Mouse (Mus musculus) skeletal muscle tissue, adult 2 months (tissue): ENCODE measurements at regions not wholly inside any gene's neighbourhood (a gene's known extent, or its start where the extent isn't known, plus 50 kb on each side); places are given as distances from the start of the nearest gene placed in this dataset.

Experiments used
- DNase-seq: peaks from one replicate; pipeline ENCODE4 v3.0.0-alpha.2; 2012; ENCODE audit warnings: low read depth, low spot score

DNA sequence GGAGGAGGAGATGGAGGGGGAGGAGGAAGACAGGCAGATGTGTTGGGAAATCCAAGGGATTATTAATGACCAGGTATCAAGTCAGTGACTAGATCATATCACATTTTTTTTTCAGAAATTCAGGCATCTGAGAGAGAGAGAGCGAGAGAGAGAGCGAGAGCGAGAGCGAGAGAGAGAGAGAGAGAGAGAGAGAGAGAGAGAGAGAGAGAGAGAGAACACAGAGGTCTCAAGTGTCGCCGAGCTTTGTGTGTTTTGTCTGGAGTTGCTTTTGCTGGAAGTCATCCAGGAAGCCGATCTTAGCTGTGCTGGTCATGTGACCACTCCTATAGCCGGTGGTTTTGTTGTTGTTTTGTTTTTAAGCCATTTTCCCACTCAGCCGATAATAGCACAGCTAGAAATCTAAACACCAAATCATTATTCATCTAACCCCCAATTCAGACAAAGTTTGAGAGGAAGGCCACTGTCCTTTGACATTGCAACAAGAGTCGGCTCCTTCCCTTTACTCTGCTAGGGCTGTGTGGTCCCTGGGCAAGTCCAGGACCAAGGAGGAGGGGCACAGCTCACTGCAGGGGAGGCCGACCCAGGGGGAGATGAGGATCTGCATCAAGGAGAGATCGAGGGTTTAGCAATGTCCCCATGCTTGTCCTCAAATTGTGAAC, 67.0 kb upstream of the Irf2bp2 start:
- no peak for DNase-seq

DNA sequence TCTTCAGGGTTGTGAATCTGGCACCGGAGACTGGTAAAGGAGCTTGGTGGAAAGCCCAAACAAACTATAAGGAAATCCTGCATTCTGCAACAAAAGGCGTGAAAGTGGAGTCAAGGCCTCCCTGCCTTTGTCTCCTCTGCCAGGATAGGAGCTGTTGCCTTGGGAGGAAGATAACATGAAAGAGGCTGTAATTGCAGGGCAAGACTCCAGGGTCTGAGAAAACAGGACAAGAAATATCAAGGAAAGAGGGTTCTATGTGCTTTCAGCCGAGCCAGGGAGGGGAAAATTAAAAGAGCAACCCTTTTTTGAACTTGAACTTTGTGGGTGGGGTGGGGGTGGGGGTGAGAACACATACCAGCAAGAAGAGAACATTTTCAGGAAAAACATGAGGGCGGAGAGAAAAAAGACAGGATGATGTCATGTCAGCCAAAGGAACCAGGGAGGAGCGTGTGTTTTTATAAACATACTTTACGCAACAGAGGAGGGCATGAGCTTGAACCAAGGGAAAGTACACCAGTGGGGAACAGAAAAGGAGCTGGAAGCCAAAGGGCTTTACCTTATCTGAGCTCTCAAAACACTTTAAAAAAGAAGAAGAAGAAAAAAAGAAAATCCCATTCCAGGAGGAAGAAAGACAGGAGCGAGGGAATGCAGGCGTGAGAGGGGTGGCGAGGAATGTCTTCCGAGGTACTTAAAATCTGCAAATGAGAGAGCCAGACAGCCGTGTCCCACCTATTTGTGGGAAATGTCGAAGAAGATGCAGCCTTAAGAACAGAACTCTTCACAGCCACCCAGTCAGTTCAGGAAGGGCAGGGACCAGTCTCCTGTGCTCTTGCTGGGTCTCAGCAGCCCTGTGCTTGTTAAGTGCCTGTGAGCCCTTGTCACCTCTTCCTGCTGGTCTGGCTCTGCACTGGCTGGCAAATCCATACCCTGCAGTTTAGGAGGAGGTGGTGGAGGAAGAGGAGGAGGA, 66.2 kb upstream of the Irf2bp2 start:
- peak; percentile 61 for DNase-seq

DNA sequence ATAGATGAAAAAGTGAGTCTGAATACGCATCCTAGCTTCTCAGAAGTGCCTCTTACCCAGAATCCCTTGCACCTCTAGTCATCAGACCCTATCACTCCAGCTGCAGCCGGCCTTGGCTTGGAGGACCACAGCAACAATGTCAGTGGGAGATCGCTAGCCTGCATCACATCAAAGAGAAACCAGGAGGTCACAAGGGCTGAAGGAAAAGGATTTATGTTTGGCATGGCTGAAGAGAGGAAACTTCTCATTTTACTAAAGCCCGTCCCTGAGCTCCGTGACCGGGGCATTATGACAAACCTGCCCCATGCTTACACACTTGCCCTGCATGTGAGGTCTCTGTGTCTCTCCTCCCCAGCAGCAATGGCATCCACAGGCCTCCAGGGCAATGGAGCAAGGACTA, 63.8 kb upstream of the Irf2bp2 start:
- DNase-seq = no peak

DNA sequence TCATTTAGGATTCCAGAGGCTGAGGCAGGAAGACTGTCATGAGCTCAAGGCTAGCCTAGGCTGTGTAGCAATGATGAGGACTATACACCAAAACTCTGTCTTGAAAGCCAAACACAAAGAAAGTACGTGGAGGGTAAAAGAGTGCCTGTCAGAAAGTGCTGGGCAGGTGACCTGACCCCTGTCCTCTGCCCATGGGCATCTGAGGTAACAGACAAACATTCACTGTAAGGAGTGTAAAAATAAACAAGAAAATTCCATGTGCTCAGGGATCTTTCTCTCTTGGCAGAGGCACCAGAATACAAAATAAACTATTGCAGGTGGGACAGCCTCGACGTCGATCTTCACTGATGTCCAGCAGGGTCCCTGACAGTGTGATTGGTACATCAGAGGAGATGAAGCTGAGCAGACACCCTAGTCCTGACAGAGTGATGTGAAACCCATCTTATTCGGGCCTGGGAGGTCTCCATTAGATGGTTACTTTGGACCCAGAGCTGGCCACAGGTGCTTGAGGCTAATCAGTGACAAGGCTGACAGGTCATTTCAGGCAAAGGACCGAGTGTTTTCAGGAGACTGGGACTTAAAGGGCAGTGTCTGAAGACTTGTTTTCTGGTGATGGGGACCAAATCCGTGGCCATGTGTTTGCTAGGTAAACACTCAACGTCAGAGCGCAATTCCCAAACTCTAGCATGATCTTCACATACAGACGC, 62.9 kb upstream of the Irf2bp2 start:
- DNase-seq = no peak

GRCm38 (mm10) chr8:126655565-126655964, 61.8 kb upstream of the Irf2bp2 start:
- DNase-seq = no peak

DNA sequence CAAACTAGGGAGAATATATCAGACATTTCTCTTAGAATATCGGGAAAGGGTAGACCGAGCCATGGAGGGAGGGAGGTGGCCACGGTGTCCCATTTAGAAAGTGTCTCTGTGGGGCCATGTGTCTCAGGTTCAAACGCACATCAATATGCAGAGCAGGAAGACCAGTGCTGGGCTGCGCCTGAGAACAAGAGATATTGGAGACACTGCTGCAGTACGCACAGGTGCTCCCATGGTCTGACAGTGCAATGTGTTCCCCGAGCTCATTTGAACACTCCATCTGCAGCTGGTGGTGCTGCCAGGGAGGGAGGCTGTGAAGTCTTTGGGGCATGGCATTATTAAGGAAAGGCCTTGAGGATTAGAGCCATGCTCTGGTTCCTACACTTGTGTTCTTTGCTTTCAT, 60.6 kb upstream of the Irf2bp2 start:
- DNase-seq = no peak

GRCm38 (mm10) chr8:126652151-126652550, 58.4 kb upstream of the Irf2bp2 start:
- DNase-seq = no peak

DNA sequence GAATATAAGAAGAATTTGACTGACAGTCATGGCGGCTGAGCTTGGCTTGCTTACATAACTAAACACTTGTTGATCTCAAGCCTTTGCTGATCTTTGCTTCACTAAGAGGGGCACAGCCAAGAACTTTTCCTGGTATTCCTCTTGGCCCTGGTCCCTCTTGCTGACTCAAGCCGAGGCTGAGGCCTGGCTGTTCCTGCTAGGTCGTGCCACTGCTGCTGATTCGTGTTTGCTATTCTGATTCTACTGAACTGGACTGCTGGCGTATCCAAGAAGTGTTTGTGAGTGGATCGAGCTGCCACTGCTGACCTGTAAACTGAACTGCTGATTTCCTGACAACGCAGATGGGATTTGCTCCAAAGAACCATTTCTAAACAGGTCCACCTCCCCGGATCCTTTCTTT, 57.2 kb upstream of the Irf2bp2 start:
- peak; percentile 83 for DNase-seq

GRCm38 (mm10) chr8:126649305-126649704, 55.5 kb upstream of the Irf2bp2 start:
- no peak for DNase-seq

GRCm38 (mm10) chr8:126647350-126647749, 53.6 kb upstream of the Irf2bp2 start:
- no peak for DNase-seq

- DNase-seq = no peak
Measured at GRCm38 (mm10) chr8:126646604-126647311, 53.0 kb upstream of the Irf2bp2 start.

GRCm38 (mm10) chr8:126644179-126644578, 50.4 kb upstream of the Irf2bp2 start:
- DNase-seq = no peak
